Mouse (Mus musculus): ENCODE measurements at regions not wholly inside any gene's neighbourhood (a gene's known extent, or its start where the extent isn't known, plus 50 kb on each side); places are given as distances from the start of the nearest gene placed in this dataset.

DNA sequence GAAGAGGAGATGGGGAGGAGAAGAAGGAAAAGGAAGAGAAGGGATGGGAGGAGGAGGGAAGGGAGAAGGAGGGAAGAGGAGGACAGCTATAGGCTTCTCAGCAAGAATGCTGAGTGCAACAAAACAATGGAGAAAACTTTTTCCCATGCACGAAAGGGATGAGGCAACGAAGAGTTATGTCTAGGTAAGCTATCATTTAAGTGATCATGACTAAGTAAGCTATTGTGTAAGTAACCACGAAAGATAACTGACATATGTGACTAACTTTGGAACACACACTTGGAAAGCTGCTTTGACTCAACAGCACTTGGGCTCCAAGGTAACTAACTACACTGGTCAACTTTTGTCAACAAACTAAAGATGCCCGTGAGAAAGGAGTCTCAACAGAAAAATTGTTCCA is 50.9 kb upstream of the Fstl1 start:
- DNase-seq (ENCODE audit: low spot score in 2 of 2), result no peak

DNA sequence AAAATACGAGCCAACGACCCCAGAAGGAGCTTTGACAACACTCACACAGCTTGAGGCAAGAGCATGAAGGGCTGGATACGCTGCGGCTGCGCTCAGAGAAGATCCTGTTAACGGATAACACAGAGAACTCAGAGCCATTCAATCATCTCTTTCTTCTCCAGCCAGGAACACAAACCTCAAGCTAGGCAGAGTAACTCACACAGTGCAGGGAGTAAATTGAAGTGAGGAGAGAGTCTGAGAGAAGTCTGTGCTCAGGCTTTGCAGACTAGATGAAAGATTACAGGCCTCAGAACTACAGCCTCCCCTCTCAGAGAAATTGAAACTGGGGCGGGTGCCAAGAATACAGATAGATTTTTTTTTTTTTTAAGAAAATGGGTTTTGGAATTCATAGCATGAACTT is 60.9 kb upstream of the Ndufb4 start:
- DNase-seq (ENCODE audit: low spot score in 2 of 2), result no peak

DNA sequence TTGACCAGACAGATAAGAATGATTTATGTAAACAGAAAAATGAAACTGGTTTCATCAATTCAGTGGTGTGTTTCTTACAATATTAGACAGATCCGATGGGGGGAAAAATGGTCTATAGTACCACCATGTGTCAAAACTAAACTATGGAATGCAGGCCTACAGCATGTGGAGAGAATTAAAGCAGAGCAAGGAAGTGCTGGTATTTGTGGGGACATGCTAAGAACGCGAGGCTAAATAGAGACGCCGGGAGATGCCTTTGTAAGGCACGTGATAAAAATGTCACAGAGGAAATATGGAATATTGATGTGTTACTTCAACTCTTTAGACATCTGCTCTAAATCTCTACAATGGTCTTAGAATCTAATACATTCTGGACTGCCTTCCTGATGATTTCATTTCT is 60.0 kb upstream of the Ndufb4 start:
- no peak for DNase-seq (ENCODE audit: low spot score in 2 of 2)

DNA sequence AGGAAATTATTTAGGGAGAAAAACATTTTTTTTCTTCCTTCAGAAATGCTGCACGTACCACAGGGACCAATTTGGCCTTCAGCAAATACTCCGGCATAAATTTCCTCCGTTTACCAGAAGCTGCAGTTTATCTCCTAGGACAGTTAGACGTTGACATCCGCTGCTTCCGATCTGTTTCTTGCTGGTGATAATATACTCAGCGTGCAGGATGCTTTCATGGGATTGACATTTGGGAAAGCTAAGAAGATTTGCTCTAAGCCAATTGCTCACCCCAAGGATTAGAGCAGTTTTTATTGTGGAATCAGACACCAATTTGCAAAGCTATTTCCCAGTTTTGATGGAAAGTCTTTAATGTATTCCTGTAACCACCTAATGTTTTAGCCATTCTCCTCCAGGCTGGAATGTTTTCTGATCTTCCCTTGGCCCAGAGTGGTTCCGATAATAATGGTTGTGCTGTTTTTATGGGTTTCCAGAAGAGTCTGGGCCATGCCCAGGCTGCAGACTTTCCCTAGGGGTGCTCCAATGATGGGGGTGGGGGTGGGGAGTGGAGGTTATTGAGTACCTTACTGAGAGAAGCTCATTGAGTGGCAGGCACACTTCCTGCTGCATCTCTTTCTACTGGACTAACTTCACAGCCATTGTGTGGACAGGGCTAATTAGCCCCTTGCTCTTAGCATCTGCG is 52.1 kb upstream of the Ndufb4 start:
- DNase-seq (ENCODE audit: low spot score in 2 of 2), result no peak

DNA sequence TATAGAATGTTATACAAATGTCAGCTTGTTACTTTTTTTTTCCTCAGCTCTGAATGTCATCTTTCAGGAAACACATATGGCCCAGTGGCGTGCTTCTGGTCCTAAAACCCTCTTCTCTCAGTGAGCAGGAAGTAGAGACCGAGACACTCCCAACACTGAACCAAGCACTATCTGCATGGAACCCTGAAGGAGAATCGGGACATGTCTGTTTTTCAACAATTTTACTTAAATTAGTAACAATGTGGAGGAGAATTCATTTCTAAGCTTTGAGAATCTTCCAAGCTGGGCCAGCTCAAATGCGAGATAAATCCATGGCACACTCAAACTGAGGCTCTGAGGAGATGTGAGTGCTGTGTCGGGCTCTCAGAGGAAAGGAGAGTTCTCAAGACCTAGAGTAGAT is 51.0 kb upstream of the Ndufb4 start:
- DNase-seq (ENCODE audit: low spot score in 2 of 2), result no peak

DNA sequence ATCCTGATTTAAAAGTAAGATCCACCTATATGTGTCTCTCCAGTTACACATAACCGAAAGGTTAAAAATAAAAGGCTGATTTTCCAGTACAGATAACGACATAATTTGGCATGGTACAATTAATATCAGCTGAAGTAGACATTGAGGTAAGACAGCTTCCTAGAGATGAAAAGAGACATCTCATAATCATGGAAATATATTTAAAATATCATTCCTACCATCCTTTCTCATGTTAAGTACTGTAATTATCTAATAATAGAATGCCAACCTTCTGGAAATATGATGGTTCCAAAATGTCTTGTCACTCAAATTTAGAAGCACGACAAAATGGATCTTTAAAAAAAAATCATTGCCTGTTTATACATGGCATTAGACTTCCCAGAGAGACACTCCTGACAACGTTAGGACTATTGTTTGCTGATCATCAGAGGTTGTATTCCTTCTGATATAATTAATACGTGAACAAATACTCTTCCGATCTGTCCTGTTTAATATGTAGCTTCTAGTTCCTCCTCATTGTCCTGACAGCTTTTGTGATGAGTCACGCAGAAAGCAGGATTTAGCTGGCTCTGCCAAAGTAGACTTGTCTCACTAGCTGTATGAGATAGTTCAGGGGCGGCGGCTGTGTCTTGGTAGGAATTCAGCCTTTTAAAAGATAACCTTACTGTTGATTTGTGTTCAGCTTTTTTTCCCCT is 50.4 kb upstream of the Ndufb4 start:
- DNase-seq (ENCODE audit: low spot score in 2 of 2), result peak in 1 of 2 experiments; percentile 68

Measured in left cerebral cortex, adult 8-10 months (tissue).